Mouse (Mus musculus) heart, postnatal 10 days (tissue): ENCODE data around the gene Stpg3. TPM values are rescaled to one million over a fixed set of nuclear protein-coding genes. Genes with fewer than 3 reads are reported as not detected.
"Not testable (repeated sequence)": the region's sequence is repeated elsewhere in the genome, so short reads cannot be mapped to it uniquely, and the experiment has no call there.

Source experiments
- DNase-seq, 2 experiments: peaks; one replicate each; pipeline ENCODE4 v3.0.0; 2021
- intact Hi-C: fragments of 180-260 bp; cut with DNase I; formaldehyde crosslinking; loops from one replicate; pipeline ENCODE4 v1.15.1; 2025
- total RNA-seq, 2 experiments: library from RNA; stranded (reverse); gene quantifications; 2 replicates each; pipeline ENCODE4 v1.2.3; 2021

The Stpg3 gene
- not detected for total RNA-seq

GRCm38 (mm10) chr2:25214444-25214843 is at the start of gene Stpg3:
Gene Stpg3 (minus strand): TSS chr2:25214637.
- intact Hi-C loops = no loop called here
- no peak for DNase-seq

DNA sequence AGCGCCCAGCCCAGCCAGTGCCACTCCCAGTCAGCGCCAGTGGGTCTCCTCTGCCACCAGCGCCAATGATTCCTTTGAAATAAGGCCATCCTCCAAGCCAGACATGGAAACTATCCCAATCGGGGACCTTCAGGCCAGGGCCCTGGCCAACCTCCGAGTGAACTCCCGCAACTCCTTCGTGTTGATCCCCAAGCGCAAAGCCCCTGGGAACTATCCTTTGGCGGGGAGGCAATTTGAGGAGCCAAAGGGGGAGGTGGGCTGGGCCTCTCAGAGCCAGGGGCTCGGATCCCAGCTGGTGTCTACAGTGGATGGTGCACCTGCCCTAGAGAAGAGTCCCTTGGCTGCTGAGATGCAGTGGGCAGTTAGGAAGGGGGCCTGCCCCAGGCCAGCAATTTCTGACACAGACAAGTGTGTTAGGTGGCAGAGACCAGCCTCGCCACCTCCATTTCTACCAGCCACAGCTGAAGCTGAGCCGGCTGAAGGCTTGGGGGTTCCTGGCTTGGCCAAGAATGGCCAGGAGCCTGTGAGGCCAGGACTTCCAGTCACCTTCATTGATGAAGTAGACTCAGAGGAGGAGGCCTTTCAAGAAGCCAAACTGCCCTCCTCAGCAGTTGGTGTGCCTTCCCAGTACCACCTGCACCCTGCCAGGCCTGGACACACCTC is 49.3 kb upstream of the Stpg3 start:
- DNase-seq = no peak
- intact Hi-C loops = no loop called here

GRCm38 (mm10) chr2:25262795-25263622 is 48.6 kb upstream of the Stpg3 start:
- intact Hi-C loops = no loop called here
- DNase-seq = peak; percentile 43 to 47

DNA sequence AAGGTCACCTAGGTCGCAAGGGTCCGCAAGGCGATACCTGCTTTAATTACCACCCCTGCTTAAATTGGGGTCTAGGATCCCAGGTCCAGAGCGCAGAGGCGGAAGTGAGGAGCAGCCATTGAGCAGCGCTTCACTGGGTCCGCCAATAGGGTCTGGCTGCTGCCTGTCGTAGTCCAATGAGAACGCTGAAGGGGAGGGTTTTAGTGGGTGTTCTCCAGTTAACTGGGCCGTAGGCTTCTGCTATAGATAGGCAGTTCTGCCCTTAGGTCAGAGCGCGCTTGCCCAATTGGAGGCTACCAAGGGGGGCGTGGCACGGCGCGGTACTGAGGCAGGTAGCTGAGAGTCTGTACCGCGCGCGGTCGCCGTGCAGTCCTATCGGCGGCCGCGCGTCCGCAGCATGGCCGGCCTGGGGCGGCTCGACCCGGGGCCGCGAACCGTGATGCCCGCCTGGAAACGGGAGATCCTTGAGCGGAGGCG is 47.9 kb upstream of the Stpg3 start, which contains the start of gene Tprn:
Tprn (plus strand) TSS at position 328 of the 477 bp plus-strand sequence.
- intact Hi-C loops = no loop called here

GRCm38 (mm10) chr2:25261870-25262269 is 47.4 kb upstream of the Stpg3 start:
- DNase-seq = no peak
- intact Hi-C loops = no loop called here

More for the DNA sequence above, 47.9 kb upstream of the Stpg3 start, which contains the start of gene Tprn:
- peak; percentile 96 for DNase-seq

GRCm38 (mm10) chr2:25258887-25259286 is 44.5 kb upstream of the Stpg3 start:
- no peak for DNase-seq
- intact Hi-C loops = loop anchor here (5.0 kb wide), 2 partner anchors 73 to 157 kb away; partner anchors contain the start of gene Man1b1

DNA sequence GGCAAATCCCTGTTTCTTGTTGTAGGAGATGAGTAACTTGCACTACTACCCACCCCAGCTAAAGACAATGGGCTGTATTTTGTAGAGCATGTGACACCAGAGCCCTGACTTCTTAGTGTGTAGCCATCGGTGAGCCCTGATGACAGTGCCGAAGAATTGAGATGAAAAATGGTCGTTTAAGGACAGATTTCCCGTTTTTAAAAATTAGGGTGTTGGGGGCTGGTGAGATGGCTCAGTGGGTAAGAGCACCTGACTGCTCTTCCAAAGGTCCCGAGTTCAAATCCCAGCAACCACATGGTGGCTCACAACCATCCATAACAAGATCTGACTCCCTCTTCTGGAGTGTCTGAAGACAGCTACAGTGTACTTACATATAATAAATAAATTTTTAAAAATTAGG is 42.8 kb upstream of the Stpg3 start:
- DNase-seq = not testable (repeated sequence)
- intact Hi-C loops = loop anchor here (5.0 kb wide), 2 partner anchors 75 to 155 kb away; partner anchors contain the start of gene Man1b1

GRCm38 (mm10) chr2:25256443-25257109 is 42.1 kb upstream of the Stpg3 start:
- intact Hi-C loops = loop anchor here (1.0 to 5.0 kb wide), 3 partner anchors 28 to 154 kb away; partner anchors contain the start of gene Man1b1
- DNase-seq = peak; percentile 49 to 70

- DNase-seq = peak; percentile 88 to 93
- intact Hi-C loops = loop anchor here (1.0 to 5.0 kb wide), 4 partner anchors 21 to 153 kb away; partner anchors contain the start of gene Man1b1
These were observed 40.9 kb upstream of the Stpg3 start, which contains the start of gene Tmem203 for GRCm38 (mm10) chr2:25255284-25255779. Gene Tmem203 (plus strand): TSS chr2:25255439.

DNA sequence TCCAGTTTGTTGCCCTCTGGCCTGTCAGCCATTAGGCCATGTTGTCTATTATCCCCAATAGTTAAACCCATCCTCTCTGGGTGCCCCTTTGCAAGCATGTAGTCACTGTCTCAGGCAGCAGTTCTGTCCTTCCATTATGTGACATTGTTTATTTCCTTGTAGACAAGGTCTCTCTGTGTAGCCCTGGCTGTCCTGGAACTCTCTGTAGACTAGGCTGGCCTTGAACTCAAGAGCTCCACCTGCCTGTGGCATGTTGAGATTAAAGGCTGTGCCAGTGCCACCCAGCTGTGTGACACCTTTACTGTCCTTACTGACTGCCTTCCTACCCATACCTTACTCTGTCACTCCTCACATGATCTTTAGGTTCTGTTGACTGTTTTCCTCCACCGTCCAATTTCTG is 37.9 kb upstream of the Stpg3 start:
- intact Hi-C loops = no loop called here
- DNase-seq = no peak

- DNase-seq = no peak
- intact Hi-C loops = no loop called here
These were observed 32.0 kb upstream of the Stpg3 start, which contains the start of gene AL732309.1 for GRCm38 (mm10) chr2:25246183-25247072. Gene AL732309.1 (minus strand): TSS chr2:25246863.

DNA sequence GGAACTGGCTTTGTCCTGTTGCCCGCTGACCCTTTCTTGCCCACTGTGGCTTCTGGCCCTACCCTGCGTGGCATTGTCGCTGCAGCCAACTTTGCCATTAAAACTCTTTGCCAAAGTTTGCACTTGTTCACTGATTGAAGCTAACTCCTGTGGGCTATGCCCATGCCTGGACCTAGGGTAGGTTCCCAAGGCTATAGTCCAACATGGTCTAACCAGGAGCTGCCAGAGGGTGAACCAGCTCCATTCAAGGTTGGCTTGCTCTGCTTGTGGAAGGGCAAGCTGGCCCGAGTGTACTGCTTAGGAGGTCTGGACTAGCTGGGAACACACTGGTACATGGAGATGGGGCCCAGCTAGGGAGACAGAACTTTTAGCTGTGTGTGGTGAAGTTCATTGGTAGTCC is 29.7 kb upstream of the Stpg3 start:
- intact Hi-C loops = no loop called here

DNA sequence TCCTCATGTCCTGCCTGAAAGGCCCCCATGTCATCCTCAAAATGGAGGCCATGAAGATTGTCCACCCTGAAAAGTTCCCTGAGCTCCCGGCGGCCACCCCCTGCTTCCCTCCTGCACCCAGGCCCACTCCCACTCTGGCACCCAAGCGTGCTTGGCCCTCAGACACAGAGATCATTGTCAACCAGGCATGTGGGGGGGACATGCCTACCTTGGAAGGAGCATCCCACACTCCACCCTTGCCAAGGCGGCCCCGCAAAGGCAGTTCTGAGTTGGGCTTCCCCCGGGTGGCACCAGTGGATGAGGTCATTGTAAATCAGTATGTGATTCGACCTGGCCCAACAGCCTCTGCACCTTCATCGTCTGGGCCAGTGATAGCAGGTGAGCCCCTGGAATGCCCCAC is 28.9 kb upstream of the Stpg3 start:
- DNase-seq = no peak
- intact Hi-C loops = no loop called here

More for the DNA sequence above, 29.7 kb upstream of the Stpg3 start:
- no peak for DNase-seq

DNA sequence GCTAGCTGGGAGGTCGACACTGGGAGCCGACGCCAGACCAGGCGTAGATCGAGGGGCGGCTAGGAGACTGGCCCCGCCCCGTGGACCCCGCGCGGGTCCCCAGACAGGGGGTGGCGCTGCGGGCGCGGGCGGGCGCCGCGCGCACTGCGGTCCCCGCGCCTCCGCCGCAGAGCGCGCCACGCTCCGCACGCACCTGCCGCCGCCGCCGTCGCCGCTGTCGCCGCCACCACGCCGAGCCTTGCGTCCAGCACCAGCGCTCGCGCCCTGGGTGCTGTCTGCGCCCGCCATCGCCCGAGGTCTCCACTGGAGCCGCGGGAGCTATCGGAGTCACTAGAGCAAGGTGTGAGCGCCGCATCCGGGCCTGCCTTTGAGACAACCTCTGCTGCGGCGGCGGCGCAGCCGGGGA is 27.7 kb upstream of the Stpg3 start, which contains the start of the genes Rnf208 and Cysrt1:
Rnf208 (plus strand) TSS at position 155 of the 406 bp plus-strand sequence.
Cysrt1 (minus strand) TSS at position 352 of the 406 bp plus-strand sequence.
- intact Hi-C loops = no loop called here

GRCm38 (mm10) chr2:25241438-25241775 is 27.0 kb upstream of the Stpg3 start:
- no peak for DNase-seq
- intact Hi-C loops = no loop called here

More for the DNA sequence above, 27.7 kb upstream of the Stpg3 start, which contains the start of the genes Rnf208 and Cysrt1:
- DNase-seq = no peak

GRCm38 (mm10) chr2:25240723-25241437 is 26.4 kb upstream of the Stpg3 start:
- intact Hi-C loops = no loop called here
- peak; percentile 47 to 74 for DNase-seq

- intact Hi-C loops = no loop called here
- no peak for DNase-seq
These were observed 25.9 kb upstream of the Stpg3 start for GRCm38 (mm10) chr2:25240310-25240709.

- intact Hi-C loops = no loop called here
These were observed 25.3 kb upstream of the Stpg3 start for GRCm38 (mm10) chr2:25239766-25240165.

GRCm38 (mm10) chr2:25238106-25238505 is 23.7 kb upstream of the Stpg3 start:
- no peak for DNase-seq
- intact Hi-C loops = no loop called here

More at GRCm38 (mm10) chr2:25239766-25240165, 25.3 kb upstream of the Stpg3 start:
- DNase-seq = no peak
